Mouse (Mus musculus) kidney, postnatal 0 days (tissue): ENCODE results near the gene Lrit3. TPM values are rescaled to one million over a fixed set of nuclear protein-coding genes. Genes with fewer than 3 reads are reported as not detected.
A peak's percentile ranks its signal among the peaks of the same experiment; 100 is the strongest.

ENCODE experiments used
- ATAC-seq: fragments of 200-750 bp; cut with Nextera tagmentation; replicated peaks from 2 replicates; pipeline ENCODE4 v1.8.0; 2017; ENCODE audit warnings: low read depth, moderate number of reproducible peaks, moderate TSS enrichment, moderate library complexity; ENCODE audit not compliant: low FRiP score
- DNase-seq: peaks from one replicate; pipeline ENCODE4 v3.0.0-alpha.2; 2016; ENCODE audit warnings: low spot score
- H3K27ac ChIP-seq: fragments of 300-500 bp; sonication (generic); 2 replicates; pipeline ENCODE4 v1.5.1; 2014; ENCODE audit warnings: mild to moderate bottlenecking
- H3K27me3 ChIP-seq: fragments of 300-500 bp; sonication (generic); 2 replicates; pipeline ENCODE4 v1.6.1; 2014; ENCODE audit warnings: low read length, mixed read lengths; ENCODE audit not compliant: insufficient read depth
- H3K36me3 ChIP-seq: fragments of 300-500 bp; sonication (generic); 2 replicates; pipeline ENCODE4 v1.6.1; 2014; ENCODE audit warnings: low read length, mixed read lengths; ENCODE audit not compliant: insufficient read depth
- H3K4me1 ChIP-seq: fragments of 300-500 bp; sonication (generic); replicated peaks from 2 replicates; pipeline ENCODE4 v1.6.1; 2014; ENCODE audit warnings: antibody characterized with exemption, low read length, mixed read lengths; ENCODE audit not compliant: insufficient read depth
- H3K4me2 ChIP-seq: fragments of 300-500 bp; sonication (generic); 2 replicates; pipeline ENCODE4 v1.6.1; 2014; ENCODE audit warnings: mild to moderate bottlenecking, low read length, moderate library complexity, mixed read lengths
- H3K4me3 ChIP-seq: fragments of 300-500 bp; sonication (generic); replicated peaks from 2 replicates; pipeline ENCODE4 v1.5.1; 2014; ENCODE audit warnings: low read depth, low read length
- H3K9ac ChIP-seq: fragments of 300-500 bp; sonication (generic); 2 replicates; pipeline ENCODE4 v1.6.1; 2014; ENCODE audit warnings: low read depth, low read length
- H3K9me3 ChIP-seq: fragments of 300-500 bp; sonication (generic); replicated peaks from 2 replicates; pipeline ENCODE4 v1.6.1; 2016; ENCODE audit warnings: low read length, inconsistent platforms, mixed read lengths
- CTCF ChIP-seq: IDR thresholded peaks from 2 replicates; pipeline ENCODE4 v1.5.1; 2016; ENCODE audit warnings: antibody characterized with exemption, low read depth, mild to moderate bottlenecking, moderate library complexity
- WGBS: fragments of 180-500 bp; shearing (Covaris S2); extraction: QIAGEN DNeasy Blood & Tissue Kit; methylation state at CpG from one replicate; pipeline ENCODE4 v1.1.7; 2014; 5-methylcytosine and 5-hydroxymethylcytosine counted together
- polyA plus RNA-seq: library from polyadenylated mRNA; unstranded; fragments of >200 nt; fragmentation: Nextera tagmentation; extraction: Ambion mirVana; gene quantifications from 2 replicates; pipeline ENCODE4 v1.2.1, GENCODE M21; 2015

The Lrit3 gene
- polyA plus RNA-seq, 1 experiment from 2014 or later = 0.07 TPM

DNA sequence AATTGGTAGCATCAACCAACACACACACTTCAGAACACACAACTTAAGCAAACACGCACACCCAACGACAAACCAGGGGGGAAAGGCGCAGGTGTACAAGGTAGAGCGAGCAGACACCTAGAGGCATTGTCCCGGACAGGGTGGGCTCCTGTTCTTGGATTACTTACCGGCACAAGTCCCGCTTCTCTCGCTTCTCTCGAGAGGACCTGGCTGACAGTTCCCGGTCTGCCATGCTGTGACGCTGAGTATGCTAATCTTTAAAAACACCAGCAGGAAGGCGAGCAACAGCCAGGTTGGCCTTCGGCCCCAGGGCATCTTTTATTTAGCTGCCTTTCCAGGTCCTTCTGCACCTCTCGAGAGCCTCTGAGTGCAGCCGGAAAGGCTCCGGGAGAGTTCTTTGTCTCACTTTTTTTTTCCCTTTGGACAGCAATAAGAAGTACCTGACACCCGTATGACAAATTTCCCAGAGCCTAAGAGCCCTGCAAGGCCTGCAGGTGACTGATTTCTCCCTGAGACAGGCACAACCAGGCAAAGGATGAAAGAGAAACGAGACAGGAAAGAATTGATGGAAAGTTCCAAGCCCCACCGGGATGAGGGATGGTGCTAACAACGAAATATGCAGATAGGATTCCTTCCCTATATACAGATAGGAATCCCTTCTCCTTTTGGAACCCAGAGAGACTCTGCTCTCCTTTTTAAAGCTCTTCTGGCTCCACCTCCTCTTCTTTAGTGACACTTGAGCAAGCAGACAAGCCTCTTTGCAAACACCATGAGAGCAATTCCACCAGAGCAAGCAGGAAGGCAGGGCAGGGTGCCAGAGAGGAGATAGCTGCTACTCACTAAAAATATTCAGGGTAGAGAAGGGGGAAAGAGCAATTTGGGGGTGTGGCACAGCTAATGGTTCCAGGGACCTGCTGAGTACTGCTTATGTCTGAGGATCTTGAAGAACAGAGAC, 48.9 kb downstream of the Lrit3 start, which contains the start of gene Egf:
Egf (minus strand) TSS at position 667 of the 955 bp plus-strand sequence.
- TF ChIP-seq CTCF = no peak
- Histone ChIP-seq H3K36me3 (no peaks in the 10 kb centered on the region), H3K4me2 (peak within 1 kb of the TSS; percentile 56), H3K4me1 (no peaks in the 10 kb centered on the region), H3K9ac (0 out of 2 replicates have a peak within 1 kb of the TSS, but pooled peaks have one; percentile 19), H3K9me3 (peaks cover 3% of the 10 kb centered on the region; the same call in 1 of the 2 replicates), H3K4me3 (peak within 1 kb of the TSS; percentile 13), H3K27me3 (no peaks in the 10 kb centered on the region), H3K27ac (peak within 1 kb of the TSS; percentile 19; the same call in 1 of the 2 replicates)
- ATAC-seq (0 out of 2 replicates have a peak, but pooled peaks have one; percentile 36), DNase-seq (peak; percentile 25)
- 7% methylated on average over 20 of the region's 20 CpGs for WGBS

GRCm38 (mm10) chr3:129744803-129745202, 59.0 kb downstream of the Lrit3 start:
- Histone ChIP-seq H3K9ac (no peak overlapping the region), H3K27me3 (no peaks in the 10 kb centered on the region), H3K4me1 (no peaks in the 10 kb centered on the region), H3K4me3 (no peak overlapping the region), H3K9me3 (no peaks in the 10 kb centered on the region), H3K36me3 (no peaks in the 10 kb centered on the region), H3K27ac (no peak overlapping the region), H3K4me2 (no peak overlapping the region)
- ATAC-seq = no peak
- TF ChIP-seq CTCF = peak; percentile 68
- WGBS = 61% methylated on average over 8 of the region's 8 CpGs
- DNase-seq = peak; percentile 37

DNA sequence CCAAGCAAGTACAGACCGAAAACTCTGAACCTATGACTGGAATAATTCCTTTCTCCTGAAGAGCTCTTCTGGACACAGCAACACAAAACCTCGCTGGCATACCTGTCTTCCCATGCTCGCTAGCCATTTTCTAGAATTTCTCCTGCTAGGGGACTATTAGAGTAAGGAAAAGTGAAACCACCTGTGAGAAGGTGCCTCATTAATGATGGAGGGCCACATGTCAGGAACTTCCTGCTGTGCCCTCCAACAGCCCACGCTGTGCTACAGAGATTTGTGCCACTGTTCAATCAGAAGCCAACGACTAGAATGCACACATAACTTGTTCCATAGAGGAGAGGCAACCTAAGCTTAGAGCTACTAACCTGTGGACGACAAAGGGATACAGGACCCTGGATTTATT, 61.0 kb downstream of the Lrit3 start:
- H3K27ac ChIP-seq = no peak overlapping the region
- no peak overlapping the region for H3K9ac ChIP-seq
- no peaks in the 10 kb centered on the region for H3K27me3 ChIP-seq
- DNase-seq (no peak), ATAC-seq (no peak)
- H3K9me3 ChIP-seq = no peaks in the 10 kb centered on the region
- no peaks in the 10 kb centered on the region for H3K4me1 ChIP-seq
- TF ChIP-seq CTCF = no peak
- 81% methylated on average over 6 of the region's 6 CpGs for WGBS
- no peaks in the 10 kb centered on the region for H3K36me3 ChIP-seq
- H3K4me2 ChIP-seq = no peak overlapping the region
- no peak overlapping the region for H3K4me3 ChIP-seq

GRCm38 (mm10) chr3:129738291-129739183, 65.3 kb downstream of the Lrit3 start:
- DNase-seq (no peak), ATAC-seq (no peak)
- no peak overlapping the region for H3K27ac ChIP-seq
- no peak overlapping the region for H3K9ac ChIP-seq
- H3K4me2 ChIP-seq = no peak overlapping the region
- no peaks in the 10 kb centered on the region for H3K36me3 ChIP-seq
- H3K9me3 ChIP-seq = no peaks in the 10 kb centered on the region
- 43% methylated on average over 16 of the region's 16 CpGs for WGBS
- H3K27me3 ChIP-seq = no peaks in the 10 kb centered on the region
- no peak overlapping the region for H3K4me3 ChIP-seq
- no peak for TF ChIP-seq CTCF
- H3K4me1 ChIP-seq = no peaks in the 10 kb centered on the region

Other genes with a start within 250 kb of the Lrit3 start
- 2.6 and 2.8 TPM in 2 replicates for gene Egf, start 48.7 kb downstream of the Lrit3 start, polyA plus RNA-seq
- 0.15 and 0.33 TPM in 2 replicates for gene Rrh, start 18.6 kb upstream of the Lrit3 start, polyA plus RNA-seq
- 56.9 and 62.5 TPM in 2 replicates for gene Gar1, start 27.4 kb upstream of the Lrit3 start, polyA plus RNA-seq
- gene Cfi, start 31.9 kb upstream of the Lrit3 start, polyA plus RNA-seq = 27.3 and 27.4 TPM in 2 replicates
- gene Pla2g12a, start 74.6 kb upstream of the Lrit3 start, polyA plus RNA-seq = 55.4 and 57.1 TPM in 2 replicates
- gene Casp6, start 97.4 kb upstream of the Lrit3 start, polyA plus RNA-seq = 80.6 and 81.2 TPM in 2 replicates
- gene Mcub, start 166.2 kb upstream of the Lrit3 start, polyA plus RNA-seq = 2.6 and 3.3 TPM in 2 replicates